Mouse (Mus musculus): ENCODE results near the gene Zfp292. TPM values are rescaled to one million over a fixed set of nuclear protein-coding genes. Genes with fewer than 3 reads are reported as not detected.

Gene Zfp292
- total RNA-seq, 2 experiments from 2014 or later = 8.6 to 8.8 TPM

GRCm38 (mm10) chr4:34885631-34886351 lies 3.0 kb upstream of the Zfp292 start:
- intact Hi-C loops (cut with DNase I; ENCODE audit: low total_unique reads) = no loop called here

GRCm38 (mm10) chr4:34883366-34884029 lies 738 bp upstream of the Zfp292 start:
- intact Hi-C loops (cut with DNase I; ENCODE audit: low total_unique reads) = no loop called here
- DNase-seq = no peak

More at GRCm38 (mm10) chr4:34885631-34886351, 3.0 kb upstream of the Zfp292 start:
- DNase-seq = no peak

GRCm38 (mm10) chr4:34882291-34882769 lies 430 bp downstream of the Zfp292 start:
- DNase-seq = peak; percentile 37
- intact Hi-C loops (cut with DNase I; ENCODE audit: low total_unique reads) = no loop called here

GRCm38 (mm10) chr4:34881851-34882250 lies 909 bp downstream of the Zfp292 start:
- no peak for DNase-seq
- intact Hi-C loops (cut with DNase I; ENCODE audit: low total_unique reads) = no loop called here

GRCm38 (mm10) chr4:34880921-34881650 lies 1.7 kb downstream of the Zfp292 start:
- intact Hi-C loops (cut with DNase I; ENCODE audit: low total_unique reads) = no loop called here

GRCm38 (mm10) chr4:34874234-34874633 lies 8.5 kb downstream of the Zfp292 start:
- intact Hi-C loops (cut with DNase I; ENCODE audit: low total_unique reads) = no loop called here

More at GRCm38 (mm10) chr4:34880921-34881650, 1.7 kb downstream of the Zfp292 start:
- no peak for DNase-seq

GRCm38 (mm10) chr4:34872896-34873495 lies 9.8 kb downstream of the Zfp292 start:
- DNase-seq = no peak
- intact Hi-C loops (cut with DNase I; ENCODE audit: low total_unique reads) = no loop called here

More at GRCm38 (mm10) chr4:34874234-34874633, 8.5 kb downstream of the Zfp292 start:
- DNase-seq = no peak

GRCm38 (mm10) chr4:34869813-34870212 lies 12.9 kb downstream of the Zfp292 start:
- intact Hi-C loops (cut with DNase I; ENCODE audit: low total_unique reads) = no loop called here
- no peak for DNase-seq

GRCm38 (mm10) chr4:34861438-34861837 lies 21.3 kb downstream of the Zfp292 start:
- no peak for DNase-seq
- intact Hi-C loops (cut with DNase I; ENCODE audit: low total_unique reads) = no loop called here

GRCm38 (mm10) chr4:34859416-34859815 lies 23.3 kb downstream of the Zfp292 start:
- intact Hi-C loops (cut with DNase I; ENCODE audit: low total_unique reads) = no loop called here
- DNase-seq = no peak

- DNase-seq = no peak
- intact Hi-C loops (cut with DNase I; ENCODE audit: low total_unique reads) = no loop called here
Observed at GRCm38 (mm10) chr4:34858903-34859302, 23.9 kb downstream of the Zfp292 start.

- intact Hi-C loops (cut with DNase I; ENCODE audit: low total_unique reads) = no loop called here
Observed at GRCm38 (mm10) chr4:34855966-34856365, 26.8 kb downstream of the Zfp292 start.

GRCm38 (mm10) chr4:34852051-34852450 lies 30.7 kb downstream of the Zfp292 start:
- intact Hi-C loops (cut with DNase I; ENCODE audit: low total_unique reads) = no loop called here

More at GRCm38 (mm10) chr4:34855966-34856365, 26.8 kb downstream of the Zfp292 start:
- DNase-seq = no peak

GRCm38 (mm10) chr4:34850156-34850555 lies 32.6 kb downstream of the Zfp292 start:
- no peak for DNase-seq
- intact Hi-C loops (cut with DNase I; ENCODE audit: low total_unique reads) = no loop called here

More at GRCm38 (mm10) chr4:34852051-34852450, 30.7 kb downstream of the Zfp292 start:
- no peak for DNase-seq

GRCm38 (mm10) chr4:34847679-34848309 lies 35.0 kb downstream of the Zfp292 start:
- DNase-seq = no peak
- intact Hi-C loops (cut with DNase I; ENCODE audit: low total_unique reads) = no loop called here

- no peak for DNase-seq
Observed at GRCm38 (mm10) chr4:34843839-34844238, 38.9 kb downstream of the Zfp292 start.

GRCm38 (mm10) chr4:34842826-34843225 lies 39.9 kb downstream of the Zfp292 start:
- intact Hi-C loops (cut with DNase I; ENCODE audit: low total_unique reads) = no loop called here

More at GRCm38 (mm10) chr4:34843839-34844238, 38.9 kb downstream of the Zfp292 start:
- intact Hi-C loops (cut with DNase I; ENCODE audit: low total_unique reads) = no loop called here

GRCm38 (mm10) chr4:34831496-34831895 lies 51.3 kb downstream of the Zfp292 start:
- intact Hi-C loops (cut with DNase I; ENCODE audit: low total_unique reads) = no loop called here
- DNase-seq = no peak

More at GRCm38 (mm10) chr4:34842826-34843225, 39.9 kb downstream of the Zfp292 start:
- no peak for DNase-seq

GRCm38 (mm10) chr4:34829456-34829855 lies 53.3 kb downstream of the Zfp292 start:
- no peak for DNase-seq
- intact Hi-C loops (cut with DNase I; ENCODE audit: low total_unique reads) = no loop called here

All from gastrocnemius, postnatal 14 days (tissue).